Mouse (Mus musculus) cerebellum, adult 2 months (tissue): ENCODE measurements around the gene Tgds. TPM values are rescaled to one million over a fixed set of nuclear protein-coding genes. Genes with fewer than 3 reads are reported as not detected.
A peak's percentile ranks its signal among the peaks of the same experiment; 100 is the strongest.

ENCODE experiments used
- DNase-seq, 2 experiments: peaks; one replicate each; pipeline ENCODE4 v3.0.0; 2021
- H3K27ac ChIP-seq: fragments of 200-500 bp; 2 replicates; pipeline ENCODE4 v1.5.1; 2012; ENCODE audit warnings: low read length, control low read depth, inconsistent platforms; ENCODE audit not compliant: insufficient read depth
- H3K27me3 ChIP-seq: fragments of 200-500 bp; 2 replicates; pipeline ENCODE4 v1.6.1; 2012; ENCODE audit warnings: inconsistent platforms, mild to moderate bottlenecking, low read length, moderate library complexity; ENCODE audit not compliant: control insufficient read depth, insufficient read depth
- H3K4me1 ChIP-seq: fragments of 200-500 bp; 2 replicates; pipeline ENCODE4 v1.6.1; 2011; ENCODE audit warnings: low read length; ENCODE audit not compliant: control insufficient read depth, insufficient read depth
- H3K4me3 ChIP-seq: fragments of 200-500 bp; replicated peaks from 2 replicates; pipeline ENCODE3; 2011; ENCODE audit warnings: mild to moderate bottlenecking, low read depth, low read length, control low read depth; ENCODE audit not compliant: insufficient read depth
- CTCF ChIP-seq: fragments of 200-500 bp; IDR thresholded peaks from 2 replicates; pipeline ENCODE4 v1.5.1; 2011; ENCODE audit warnings: low read depth, mild to moderate bottlenecking, control low read depth, low read length, moderate library complexity, borderline replicate concordance; ENCODE audit not compliant: insufficient read depth
- POLR2A ChIP-seq: fragments of 200-500 bp; IDR thresholded peaks from 2 replicates; pipeline ENCODE4 v1.6.1; 2011; ENCODE audit warnings: low read length, control low read depth, borderline replicate concordance; ENCODE audit not compliant: insufficient read depth
- WGBS: fragments of 180-500 bp; shearing (Covaris S2); methylation state at CpG from one replicate; pipeline ENCODE4 v1.1.7; 2018; 5-methylcytosine and 5-hydroxymethylcytosine counted together
- polyA plus RNA-seq: library from polyadenylated mRNA; depleted of rRNA; stranded (reverse); fragments of >200 nt; gene quantifications from 2 replicates; pipeline ENCODE4 v1.2.3, GENCODE M21; 2012; rRNA removed

Gene Tgds
- polyA plus RNA-seq = 9.0 and 10.2 TPM in 2 replicates

GRCm38 (mm10) chr14:118132642-118132977 is at the start of gene Tgds:
Tgds (minus strand) TSS chr14:118132755.
- Histone ChIP-seq H3K4me3 (peak within 1 kb of the TSS; percentile 95), H3K4me1 (peaks cover 5% of the 10 kb centered on the region; the same call in 1 of the 2 replicates), H3K27me3 (no peaks in the 10 kb centered on the region), H3K27ac (peak within 1 kb of the TSS; percentile 69)
- WGBS = under 1% methylated on average over 28 of the region's 28 CpGs
- peak; percentile 98 to 99 for DNase-seq
- TF ChIP-seq CTCF (no peak), POLR2A (peak; percentile 99)

- Histone ChIP-seq H3K27ac (no peak overlapping the region; the same call in 1 of the 2 replicates), H3K4me3 (peak overlapping the region; percentile 79), H3K27me3 (no peaks in the 10 kb centered on the region), H3K4me1 (no peaks in the 10 kb centered on the region)
- TF ChIP-seq POLR2A = peak; percentile 60; the same call in 1 of the 2 replicates
- TF ChIP-seq CTCF = no peak
- WGBS = under 1% methylated on average over 10 of the region's 10 CpGs
- peak; percentile 62 to 73 for DNase-seq
Observed at GRCm38 (mm10) chr14:118180711-118181177, 48.2 kb upstream of the Tgds start.

- Histone ChIP-seq H3K4me3 (peak overlapping the region; percentile 79), H3K4me1 (no peaks in the 10 kb centered on the region), H3K27ac (peak overlapping the region; percentile 41; the same call in 1 of the 2 replicates), H3K27me3 (no peaks in the 10 kb centered on the region)
- WGBS = under 1% methylated on average over 20 of the region's 20 CpGs
- no peak for TF ChIP-seq CTCF
- no peak for TF ChIP-seq POLR2A
- DNase-seq = peak; percentile 63 to 65
Observed at GRCm38 (mm10) chr14:118180117-118180557, 47.6 kb upstream of the Tgds start.

- no peak overlapping the region for H3K27ac ChIP-seq
- no peaks in the 10 kb centered on the region for H3K4me1 ChIP-seq
- peak overlapping the region; percentile 79 for H3K4me3 ChIP-seq
- H3K27me3 ChIP-seq = no peaks in the 10 kb centered on the region
- TF ChIP-seq POLR2A (no peak), CTCF (no peak)
- no peak for DNase-seq
- 44% methylated on average over 7 of the region's 7 CpGs for WGBS
Observed at GRCm38 (mm10) chr14:118179701-118180100, 47.1 kb upstream of the Tgds start.

- TF ChIP-seq CTCF (no peak), POLR2A (no peak)
- Histone ChIP-seq H3K4me3 (no peak overlapping the region), H3K27me3 (no peaks in the 10 kb centered on the region), H3K4me1 (no peaks in the 10 kb centered on the region), H3K27ac (no peak overlapping the region)
- 40% methylated on average over 1 of the region's 1 CpGs for WGBS
- no peak for DNase-seq
Observed at GRCm38 (mm10) chr14:118179251-118179650, 46.7 kb upstream of the Tgds start.

- TF ChIP-seq CTCF (no peak), POLR2A (no peak)
Observed at GRCm38 (mm10) chr14:118175694-118176085, 43.1 kb upstream of the Tgds start.

GRCm38 (mm10) chr14:118175071-118175693 is 42.6 kb upstream of the Tgds start:
- no peak for TF ChIP-seq POLR2A
- no peak for TF ChIP-seq CTCF
- no peaks in the 10 kb centered on the region for H3K4me1 ChIP-seq
- H3K27me3 ChIP-seq = no peaks in the 10 kb centered on the region
- WGBS = 84% methylated on average over 30 of the region's 30 CpGs
- no peak for DNase-seq
- H3K27ac ChIP-seq = no peak overlapping the region
- H3K4me3 ChIP-seq = no peak overlapping the region

More at GRCm38 (mm10) chr14:118175694-118176085, 43.1 kb upstream of the Tgds start:
- H3K4me1 ChIP-seq = no peaks in the 10 kb centered on the region
- H3K4me3 ChIP-seq = no peak overlapping the region
- WGBS = 88% methylated on average over 12 of the region's 12 CpGs
- no peak overlapping the region for H3K27ac ChIP-seq
- DNase-seq = no peak
- H3K27me3 ChIP-seq = no peaks in the 10 kb centered on the region

GRCm38 (mm10) chr14:118173590-118174203 is 41.1 kb upstream of the Tgds start:
- Histone ChIP-seq H3K27me3 (no peaks in the 10 kb centered on the region), H3K4me3 (no peak overlapping the region), H3K4me1 (no peaks in the 10 kb centered on the region), H3K27ac (no peak overlapping the region)
- WGBS = 57% methylated on average over 11 of the region's 11 CpGs
- DNase-seq = no peak
- TF ChIP-seq CTCF (no peak), POLR2A (no peak)
